Mouse (Mus musculus): ENCODE measurements around the gene Atg9b. TPM values are rescaled to one million over a fixed set of nuclear protein-coding genes. Genes with fewer than 3 reads are reported as not detected.

Atg9b gene
- polyA plus RNA-seq, 1 experiment from 2014 or later, result 0.59 TPM

- no peak for DNase-seq (ENCODE audit: low spot score)
- H3K9me3 ChIP-seq (replicated peaks; ENCODE audit: low read length), result no peaks in the 10 kb centered on the region
- H3K9ac ChIP-seq (ENCODE audit: low read depth, low read length), result no peak overlapping the region
- WGBS, result 74% methylated on average over 7 of the region's 7 CpGs
- no peaks in the 10 kb centered on the region for H3K27me3 ChIP-seq (ENCODE audit: insufficient read depth, low read length)
- H3K27ac ChIP-seq, result no peak overlapping the region
- no peak for TF ChIP-seq CTCF (IDR thresholded peaks at IDR 0.05; ENCODE audit: low read depth)
- no peak for ATAC-seq (replicated peaks; ENCODE audit: low FRiP score, low read depth)
- no peak overlapping the region for H3K4me3 ChIP-seq (replicated peaks; ENCODE audit: low read depth, low read length)
- no peaks in the 10 kb centered on the region for H3K36me3 ChIP-seq (ENCODE audit: insufficient read depth, low read length)
- no peak overlapping the region for H3K4me2 ChIP-seq (ENCODE audit: low read length)
- H3K4me1 ChIP-seq (replicated peaks; ENCODE audit: insufficient read depth, low read length), result peaks cover 22% of the 10 kb centered on the region
Observed at GRCm38 (mm10) chr5:24346313-24346712, 45.6 kb downstream of the Atg9b start.

GRCm38 (mm10) chr5:24344477-24345051 is 47.4 kb downstream of the Atg9b start:
- ATAC-seq (replicated peaks; ENCODE audit: low FRiP score, low read depth) (peak; percentile 27), DNase-seq (ENCODE audit: low spot score) (peak; percentile 89)
- no peaks in the 10 kb centered on the region for H3K9me3 ChIP-seq (replicated peaks; ENCODE audit: low read length)
- no peaks in the 10 kb centered on the region for H3K36me3 ChIP-seq (ENCODE audit: insufficient read depth, low read length)
- peaks cover 19% of the 10 kb centered on the region for H3K4me1 ChIP-seq (replicated peaks; ENCODE audit: insufficient read depth, low read length)
- no peak overlapping the region for H3K4me3 ChIP-seq (replicated peaks; ENCODE audit: low read depth, low read length)
- H3K4me2 ChIP-seq (ENCODE audit: low read length), result peak overlapping the region; percentile 35
- H3K9ac ChIP-seq (ENCODE audit: low read depth, low read length), result no peak overlapping the region
- TF ChIP-seq CTCF (IDR thresholded peaks at IDR 0.05; ENCODE audit: low read depth), result no peak
- no peaks in the 10 kb centered on the region for H3K27me3 ChIP-seq (ENCODE audit: insufficient read depth, low read length)
- peak overlapping the region; percentile 57 for H3K27ac ChIP-seq
- 9% methylated on average over 12 of the region's 12 CpGs for WGBS

GRCm38 (mm10) chr5:24343977-24344436 is 47.9 kb downstream of the Atg9b start:
- DNase-seq (ENCODE audit: low spot score) (peak; percentile 57), ATAC-seq (replicated peaks; ENCODE audit: low FRiP score, low read depth) (no peak; the same call in 1 of the 2 replicates)
- peaks cover 19% of the 10 kb centered on the region for H3K4me1 ChIP-seq (replicated peaks; ENCODE audit: insufficient read depth, low read length)
- WGBS, result 12% methylated on average over 2 of the region's 2 CpGs
- peak overlapping the region; percentile 57 for H3K27ac ChIP-seq
- no peaks in the 10 kb centered on the region for H3K36me3 ChIP-seq (ENCODE audit: insufficient read depth, low read length)
- TF ChIP-seq CTCF (IDR thresholded peaks at IDR 0.05; ENCODE audit: low read depth), result no peak
- H3K27me3 ChIP-seq (ENCODE audit: insufficient read depth, low read length), result no peaks in the 10 kb centered on the region
- no peak overlapping the region for H3K9ac ChIP-seq (ENCODE audit: low read depth, low read length)
- H3K4me2 ChIP-seq (ENCODE audit: low read length), result peak overlapping the region; percentile 35
- H3K9me3 ChIP-seq (replicated peaks; ENCODE audit: low read length), result no peaks in the 10 kb centered on the region
- H3K4me3 ChIP-seq (replicated peaks; ENCODE audit: low read depth, low read length), result no peak overlapping the region

- no peak for TF ChIP-seq CTCF (IDR thresholded peaks at IDR 0.05; ENCODE audit: low read depth)
- H3K4me1 ChIP-seq (replicated peaks; ENCODE audit: insufficient read depth, low read length), result peaks cover 13% of the 10 kb centered on the region; the same call in 1 of the 2 replicates
- no peak overlapping the region for H3K9ac ChIP-seq (ENCODE audit: low read depth, low read length)
- H3K27ac ChIP-seq, result no peak overlapping the region
- H3K27me3 ChIP-seq (ENCODE audit: insufficient read depth, low read length), result no peaks in the 10 kb centered on the region
- ATAC-seq (replicated peaks; ENCODE audit: low FRiP score, low read depth), result no peak
- H3K9me3 ChIP-seq (replicated peaks; ENCODE audit: low read length), result no peaks in the 10 kb centered on the region
- no peak for DNase-seq (ENCODE audit: low spot score)
- no peak overlapping the region for H3K4me3 ChIP-seq (replicated peaks; ENCODE audit: low read depth, low read length)
- no peaks in the 10 kb centered on the region for H3K36me3 ChIP-seq (ENCODE audit: insufficient read depth, low read length)
- H3K4me2 ChIP-seq (ENCODE audit: low read length), result no peak overlapping the region
Observed at GRCm38 (mm10) chr5:24343379-24343778, 48.6 kb downstream of the Atg9b start.

GRCm38 (mm10) chr5:24342966-24343365 is 49.0 kb downstream of the Atg9b start:
- WGBS, result 62% methylated on average over 8 of the region's 8 CpGs
- H3K27ac ChIP-seq, result no peak overlapping the region
- H3K9me3 ChIP-seq (replicated peaks; ENCODE audit: low read length), result no peaks in the 10 kb centered on the region
- H3K9ac ChIP-seq (ENCODE audit: low read depth, low read length), result no peak overlapping the region
- no peak for DNase-seq (ENCODE audit: low spot score)
- no peak for TF ChIP-seq CTCF (IDR thresholded peaks at IDR 0.05; ENCODE audit: low read depth)
- peaks cover 12% of the 10 kb centered on the region; the same call in 1 of the 2 replicates for H3K4me1 ChIP-seq (replicated peaks; ENCODE audit: insufficient read depth, low read length)
- ATAC-seq (replicated peaks; ENCODE audit: low FRiP score, low read depth), result no peak
- H3K4me2 ChIP-seq (ENCODE audit: low read length), result no peak overlapping the region
- H3K4me3 ChIP-seq (replicated peaks; ENCODE audit: low read depth, low read length), result no peak overlapping the region
- no peaks in the 10 kb centered on the region for H3K27me3 ChIP-seq (ENCODE audit: insufficient read depth, low read length)
- H3K36me3 ChIP-seq (ENCODE audit: insufficient read depth, low read length), result no peaks in the 10 kb centered on the region

- no peak for ATAC-seq (replicated peaks; ENCODE audit: low FRiP score, low read depth)
- 78% methylated on average over 14 of the region's 14 CpGs for WGBS
Observed at GRCm38 (mm10) chr5:24342205-24342963, 49.6 kb downstream of the Atg9b start.

More at GRCm38 (mm10) chr5:24342205-24342963, 49.6 kb downstream of the Atg9b start:
- no peak for DNase-seq (ENCODE audit: low spot score)
- H3K27ac ChIP-seq, result no peak overlapping the region
- no peaks in the 10 kb centered on the region for H3K36me3 ChIP-seq (ENCODE audit: insufficient read depth, low read length)
- no peak overlapping the region for H3K4me2 ChIP-seq (ENCODE audit: low read length)
- H3K9me3 ChIP-seq (replicated peaks; ENCODE audit: low read length), result no peaks in the 10 kb centered on the region
- no peak overlapping the region for H3K4me3 ChIP-seq (replicated peaks; ENCODE audit: low read depth, low read length)
- H3K4me1 ChIP-seq (replicated peaks; ENCODE audit: insufficient read depth, low read length), result peaks cover 12% of the 10 kb centered on the region; the same call in 1 of the 2 replicates
- H3K27me3 ChIP-seq (ENCODE audit: insufficient read depth, low read length), result no peaks in the 10 kb centered on the region
- H3K9ac ChIP-seq (ENCODE audit: low read depth, low read length), result no peak overlapping the region
- TF ChIP-seq CTCF (IDR thresholded peaks at IDR 0.05; ENCODE audit: low read depth), result no peak
